Mouse (Mus musculus) urinary bladder, postnatal 36 days (tissue): ENCODE data around the gene Cldn34b4.

Experiments used
- DNase-seq, 2 experiments: peaks; one replicate each; pipeline ENCODE4 v3.0.0; 2022; ENCODE audit warnings: low spot score in 2 of 2, mixed read lengths in 1 of 2

Gene Cldn34b4

GRCm38 (mm10) chrX:76393050-76393449 lies at the start of gene Cldn34b4:
Gene Cldn34b4, plus strand, starts transcription at chrX:76393350.
- no peak for DNase-seq
